Mouse (Mus musculus): ENCODE measurements at regions not wholly inside any gene's neighbourhood (a gene's known extent, or its start where the extent isn't known, plus 50 kb on each side); places are given as distances from the start of the nearest gene placed in this dataset.

- WGBS: 64% methylated on average over 7 of the region's 7 CpGs
- Histone ChIP-seq H3K4me1 (ENCODE audit: control insufficient read depth, insufficient read depth, low read length) (peaks cover 13% of the 10 kb centered on the region), H3K4me3 (ENCODE audit: insufficient read depth, low read depth, low read length) (no peak overlapping the region), H3K27ac (ENCODE audit: insufficient read depth, low read depth, low read length) (no peak overlapping the region)
- no peak for TF ChIP-seq CTCF (IDR thresholded peaks at IDR 0.05; ENCODE audit: insufficient read depth, low read depth, low read length)
- no peak for TF ChIP-seq POLR2A (IDR thresholded peaks at IDR 0.05; ENCODE audit: insufficient read depth, low read depth, low read length)
Observed at GRCm38 (mm10) chr17:45889051-45889450, 143.1 kb downstream of the Vegfa start.

- no peak for TF ChIP-seq CTCF (IDR thresholded peaks at IDR 0.05; ENCODE audit: insufficient read depth, low read depth, low read length)
- no peak for TF ChIP-seq POLR2A (IDR thresholded peaks at IDR 0.05; ENCODE audit: insufficient read depth, low read depth, low read length)
- Histone ChIP-seq H3K27ac (ENCODE audit: insufficient read depth, low read depth, low read length) (no peak overlapping the region), H3K4me3 (ENCODE audit: insufficient read depth, low read depth, low read length) (no peak overlapping the region), H3K4me1 (ENCODE audit: control insufficient read depth, insufficient read depth, low read length) (peaks cover 11% of the 10 kb centered on the region)
- WGBS: 35% methylated on average over 17 of the region's 17 CpGs
Observed at GRCm38 (mm10) chr17:45886420-45887049, 145.6 kb downstream of the Vegfa start.

GRCm38 (mm10) chr17:45885461-45886336 lies 146.5 kb downstream of the Vegfa start:
- TF ChIP-seq CTCF (IDR thresholded peaks at IDR 0.05; ENCODE audit: insufficient read depth, low read depth, low read length): no peak
- no peak for TF ChIP-seq POLR2A (IDR thresholded peaks at IDR 0.05; ENCODE audit: insufficient read depth, low read depth, low read length)
- no peak overlapping the region for H3K27ac ChIP-seq (ENCODE audit: insufficient read depth, low read depth, low read length)
- peaks cover 11% of the 10 kb centered on the region for H3K4me1 ChIP-seq (ENCODE audit: control insufficient read depth, insufficient read depth, low read length)
- H3K4me3 ChIP-seq (ENCODE audit: insufficient read depth, low read depth, low read length): no peak overlapping the region
- 85% methylated on average over 24 of the region's 24 CpGs for WGBS

- Histone ChIP-seq H3K4me1 (ENCODE audit: control insufficient read depth, insufficient read depth, low read length) (peaks cover 11% of the 10 kb centered on the region), H3K27ac (ENCODE audit: insufficient read depth, low read depth, low read length) (no peak overlapping the region), H3K4me3 (ENCODE audit: insufficient read depth, low read depth, low read length) (no peak overlapping the region)
- WGBS: 76% methylated on average over 9 of the region's 9 CpGs
- TF ChIP-seq CTCF (IDR thresholded peaks at IDR 0.05; ENCODE audit: insufficient read depth, low read depth, low read length) (no peak), POLR2A (IDR thresholded peaks at IDR 0.05; ENCODE audit: insufficient read depth, low read depth, low read length) (no peak)
Observed at GRCm38 (mm10) chr17:45884021-45884722, 148.0 kb downstream of the Vegfa start.

GRCm38 (mm10) chr17:45882682-45883081 lies 149.0 kb upstream of the 1600014C23Rik start:
- WGBS: 92% methylated on average over 3 of the region's 3 CpGs
- no peak overlapping the region for H3K27ac ChIP-seq (ENCODE audit: insufficient read depth, low read depth, low read length)
- TF ChIP-seq POLR2A (IDR thresholded peaks at IDR 0.05; ENCODE audit: insufficient read depth, low read depth, low read length): no peak
- no peak for TF ChIP-seq CTCF (IDR thresholded peaks at IDR 0.05; ENCODE audit: insufficient read depth, low read depth, low read length)
- H3K4me1 ChIP-seq (ENCODE audit: control insufficient read depth, insufficient read depth, low read length): peaks cover 11% of the 10 kb centered on the region
- no peak overlapping the region for H3K4me3 ChIP-seq (ENCODE audit: insufficient read depth, low read depth, low read length)

DNA sequence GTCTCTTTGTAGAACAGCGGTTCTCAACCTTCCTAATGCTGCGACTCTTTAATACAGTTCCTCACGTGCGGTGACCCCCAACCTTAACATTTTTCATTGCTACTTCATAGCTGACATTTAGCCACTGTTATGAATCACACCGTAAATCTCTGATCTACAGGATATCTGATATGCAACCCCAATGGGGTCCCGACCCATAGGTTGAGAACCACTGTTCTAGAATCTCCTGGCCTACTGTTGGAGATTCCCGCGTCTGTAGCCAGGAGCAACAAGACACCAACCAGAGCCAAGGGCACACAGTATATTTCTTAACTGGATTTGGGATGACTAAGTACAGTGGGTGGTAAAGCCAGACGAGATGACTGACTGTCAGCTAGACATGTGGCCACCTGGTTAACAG lies 147.6 kb upstream of the 1600014C23Rik start:
- no peak for TF ChIP-seq POLR2A (IDR thresholded peaks at IDR 0.05; ENCODE audit: insufficient read depth, low read depth, low read length)
- TF ChIP-seq CTCF (IDR thresholded peaks at IDR 0.05; ENCODE audit: insufficient read depth, low read depth, low read length): no peak
- H3K27ac ChIP-seq (ENCODE audit: insufficient read depth, low read depth, low read length): no peak overlapping the region
- peaks cover 5% of the 10 kb centered on the region for H3K4me1 ChIP-seq (ENCODE audit: control insufficient read depth, insufficient read depth, low read length)
- no peak overlapping the region for H3K4me3 ChIP-seq (ENCODE audit: insufficient read depth, low read depth, low read length)
- WGBS: 93% methylated on average over 9 of the region's 9 CpGs

- H3K4me1 ChIP-seq (ENCODE audit: control insufficient read depth, insufficient read depth, low read length): no peaks in the 10 kb centered on the region
- TF ChIP-seq POLR2A (IDR thresholded peaks at IDR 0.05; ENCODE audit: insufficient read depth, low read depth, low read length) (no peak), CTCF (IDR thresholded peaks at IDR 0.05; ENCODE audit: insufficient read depth, low read depth, low read length) (no peak)
- no peak overlapping the region for H3K4me3 ChIP-seq (ENCODE audit: insufficient read depth, low read depth, low read length)
- WGBS: 93% methylated on average over 6 of the region's 6 CpGs
- no peak overlapping the region for H3K27ac ChIP-seq (ENCODE audit: insufficient read depth, low read depth, low read length)
Observed at GRCm38 (mm10) chr17:45880761-45881160, 147.1 kb upstream of the 1600014C23Rik start.

GRCm38 (mm10) chr17:45879478-45880250 lies 146.0 kb upstream of the 1600014C23Rik start:
- no peak for TF ChIP-seq POLR2A (IDR thresholded peaks at IDR 0.05; ENCODE audit: insufficient read depth, low read depth, low read length)
- TF ChIP-seq CTCF (IDR thresholded peaks at IDR 0.05; ENCODE audit: insufficient read depth, low read depth, low read length): no peak
- Histone ChIP-seq H3K27ac (ENCODE audit: insufficient read depth, low read depth, low read length) (no peak overlapping the region), H3K4me3 (ENCODE audit: insufficient read depth, low read depth, low read length) (no peak overlapping the region), H3K4me1 (ENCODE audit: control insufficient read depth, insufficient read depth, low read length) (peaks cover 2% of the 10 kb centered on the region; the same call in 1 of the 2 replicates)
- WGBS: 81% methylated on average over 6 of the region's 6 CpGs
